Mouse (Mus musculus) myocyte (in vitro differentiated cells): ENCODE data around the gene Adam10.

Experiments used
- CEBPB ChIP-seq: IDR thresholded peaks from 2 replicates; pipeline ENCODE4 v1.6.1; 2011; ENCODE audit warnings: mild to moderate bottlenecking, moderate library complexity; ENCODE audit not compliant: poor library complexity, insufficient read depth, severe bottlenecking
- E2F4 ChIP-seq: IDR thresholded peaks from one replicate; pipeline ENCODE4 v1.6.1; 2011; ENCODE audit warnings: mild to moderate bottlenecking, control low read depth, moderate library complexity; ENCODE audit not compliant: insufficient read depth
- MAX ChIP-seq: IDR thresholded peaks from one replicate; pipeline ENCODE4 v1.6.1; 2011; ENCODE audit warnings: low read depth, mild to moderate bottlenecking, control low read depth
- MYOD1 ChIP-seq, 3 experiments: IDR thresholded peaks; one replicate each; pipeline ENCODE4 v1.6.1; 2011; ENCODE audit warnings: control low read depth in 2 of 3, low read depth in 2 of 3, mild to moderate bottlenecking in 2 of 3, moderate library complexity in 1 of 3; ENCODE audit not compliant: insufficient read length in 2 of 3, control insufficient read depth in 1 of 3
- MYOG ChIP-seq, 3 experiments: IDR thresholded peaks; one replicate each; pipeline ENCODE4 v1.6.1; 2011; ENCODE audit warnings: control low read depth in 2 of 3, low read depth in 2 of 3, mild to moderate bottlenecking in 2 of 3; ENCODE audit not compliant: insufficient read length in 2 of 3, control insufficient read depth in 1 of 3, insufficient read depth in 1 of 3
- POLR2A ChIP-seq: IDR thresholded peaks from one replicate; pipeline ENCODE4 v1.6.1; 2011; ENCODE audit warnings: low read depth, mild to moderate bottlenecking, control low read depth, moderate library complexity; ENCODE audit not compliant: insufficient read length
- POLR2AphosphoS2 ChIP-seq: IDR thresholded peaks from one replicate; pipeline ENCODE4 v1.6.1; 2011; ENCODE audit warnings: low read depth, control low read depth; ENCODE audit not compliant: insufficient read length
- TCF12 ChIP-seq: IDR thresholded peaks from one replicate; pipeline ENCODE4 v1.6.1; 2011; ENCODE audit warnings: mild to moderate bottlenecking, control low read depth; ENCODE audit not compliant: poor library complexity, insufficient read depth, severe bottlenecking
- USF1 ChIP-seq: IDR thresholded peaks from one replicate; pipeline ENCODE4 v1.6.1; 2011; ENCODE audit warnings: low read depth, mild to moderate bottlenecking, control low read depth, moderate library complexity

DNA sequence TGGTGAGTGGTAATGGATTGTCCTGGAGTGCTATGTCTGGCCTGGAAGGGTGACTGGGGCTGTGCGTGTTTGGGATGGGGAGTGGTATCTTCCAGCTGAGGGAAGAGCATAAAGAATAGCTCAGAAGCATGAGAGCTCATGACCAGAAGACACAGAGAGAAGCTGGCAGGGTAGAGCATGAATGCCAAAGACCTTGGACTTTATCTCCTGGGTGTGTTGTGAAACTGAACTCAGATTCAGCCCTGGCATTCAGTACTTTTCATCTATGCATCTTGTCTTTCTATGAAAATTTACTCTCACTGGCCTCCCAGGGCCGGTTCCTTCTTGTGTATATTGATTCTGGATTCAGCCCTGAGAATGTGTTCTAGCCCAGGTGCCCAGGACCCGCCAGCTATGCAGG is 145.3 kb downstream of the Adam10 start:
- TF ChIP-seq USF1 (no peak), POLR2AphosphoS2 (no peak), POLR2A (no peak), MAX (no peak), TCF12 (no peak), E2F4 (no peak), CEBPB (no peak), MYOG (IDR thresholded peaks at IDR 0.05; ENCODE audit: control insufficient read depth in 1 of 3, insufficient read depth in 1 of 3, insufficient read length in 2 of 3, low read depth in 2 of 3) (no peak), MYOD1 (IDR thresholded peaks at IDR 0.05; ENCODE audit: control insufficient read depth in 1 of 3, insufficient read length in 2 of 3, low read depth in 2 of 3) (no peak)
